Mouse (Mus musculus) gastrocnemius, adult 18-20 months (tissue): ENCODE data around the gene Pard3. TPM values are rescaled to one million over a fixed set of nuclear protein-coding genes. Genes with fewer than 3 reads are reported as not detected.

Source experiments
- DNase-seq: peaks from one replicate; pipeline ENCODE4 v3.0.0; 2021; ENCODE audit warnings: low spot score
- total RNA-seq, 2 experiments: library from RNA; stranded (reverse); gene quantifications; 2 replicates each; pipeline ENCODE4 v1.2.3; 2021

The Pard3 gene
- total RNA-seq, 2 experiments from 2014 or later = 27.7 to 28.5 TPM

DNA sequence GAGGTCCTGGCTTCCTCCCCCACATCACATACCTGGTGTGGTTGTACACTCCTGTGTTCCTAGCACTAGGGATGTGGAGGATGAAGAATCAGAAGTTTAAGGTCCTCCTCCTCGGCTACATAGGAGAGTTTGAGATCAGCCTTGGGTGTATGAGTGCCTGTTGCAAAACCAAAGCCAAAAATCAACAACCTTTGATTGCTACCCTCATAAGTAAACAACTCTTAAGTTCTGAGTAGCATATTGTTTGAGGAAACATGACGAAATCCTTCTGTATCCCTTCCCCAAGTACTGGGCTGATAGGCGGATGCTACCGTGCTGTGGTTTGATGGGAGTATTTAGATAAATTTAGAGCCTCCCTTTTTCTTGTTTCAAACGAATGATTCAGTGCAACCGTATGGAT lies 20.9 kb downstream of the Pard3 start:
- DNase-seq = no peak

DNA sequence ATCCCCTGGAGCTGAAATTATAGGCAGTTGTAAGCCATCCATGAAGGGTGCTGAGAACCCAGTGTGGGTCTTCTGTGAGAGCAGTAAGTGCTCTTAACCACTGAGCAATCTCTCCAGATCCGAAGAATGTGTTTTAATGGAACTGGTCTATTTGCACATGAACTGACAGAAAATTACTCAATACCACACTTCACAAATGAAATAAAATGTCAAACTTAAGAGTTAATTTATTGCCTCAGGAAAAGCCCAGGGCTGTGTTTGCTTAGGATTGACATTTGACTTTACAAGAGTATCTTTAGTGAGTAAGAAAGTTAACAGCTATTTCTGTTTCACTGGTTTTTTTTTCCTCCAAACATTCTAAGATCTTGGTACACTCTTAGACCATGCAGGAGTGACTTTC lies 23.7 kb downstream of the Pard3 start:
- DNase-seq = no peak

GRCm38 (mm10) chr8:127088372-127088771 lies 24.7 kb downstream of the Pard3 start:
- DNase-seq = no peak

DNA sequence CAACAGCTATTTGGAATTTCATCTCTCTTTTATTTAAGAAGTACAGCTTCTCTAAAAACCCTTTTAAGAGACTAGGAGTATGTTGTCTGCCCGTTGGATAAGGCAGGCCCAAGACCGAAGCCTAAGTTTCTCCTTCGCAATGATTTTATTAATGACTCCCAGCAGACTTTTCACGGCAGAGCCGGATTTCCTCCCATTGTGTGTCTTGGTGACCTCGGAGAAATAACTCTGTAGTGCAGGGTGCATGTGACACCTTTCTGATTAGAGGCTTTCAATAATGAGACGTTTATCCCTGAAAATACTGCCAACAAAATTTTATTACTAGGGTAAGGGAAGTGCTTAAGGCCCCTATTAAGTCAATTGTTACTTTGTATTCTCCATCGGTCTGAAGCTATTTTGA lies 25.3 kb downstream of the Pard3 start:
- no peak for DNase-seq

- no peak for DNase-seq
Observed at GRCm38 (mm10) chr8:127090435-127090834, 26.7 kb downstream of the Pard3 start.

DNA sequence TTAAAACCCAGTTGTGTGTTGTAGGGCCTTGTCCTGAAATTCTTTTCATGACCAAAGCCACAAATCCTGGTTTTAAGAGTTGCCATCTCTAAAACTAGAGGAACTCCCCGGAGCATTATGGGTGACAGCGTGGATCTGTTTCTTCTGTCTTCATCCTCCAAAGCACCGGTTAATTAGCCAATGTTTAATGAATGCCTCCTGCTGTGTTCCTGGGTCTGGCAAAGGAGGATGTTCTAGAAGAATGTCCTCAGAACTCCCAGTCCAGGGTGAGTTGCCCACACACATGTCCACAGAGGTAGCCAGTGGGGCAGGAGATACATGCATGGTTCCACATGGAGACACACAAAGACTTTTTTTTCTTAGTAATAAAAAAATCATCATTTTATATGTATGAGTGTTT lies 28.2 kb downstream of the Pard3 start:
- DNase-seq = no peak

DNA sequence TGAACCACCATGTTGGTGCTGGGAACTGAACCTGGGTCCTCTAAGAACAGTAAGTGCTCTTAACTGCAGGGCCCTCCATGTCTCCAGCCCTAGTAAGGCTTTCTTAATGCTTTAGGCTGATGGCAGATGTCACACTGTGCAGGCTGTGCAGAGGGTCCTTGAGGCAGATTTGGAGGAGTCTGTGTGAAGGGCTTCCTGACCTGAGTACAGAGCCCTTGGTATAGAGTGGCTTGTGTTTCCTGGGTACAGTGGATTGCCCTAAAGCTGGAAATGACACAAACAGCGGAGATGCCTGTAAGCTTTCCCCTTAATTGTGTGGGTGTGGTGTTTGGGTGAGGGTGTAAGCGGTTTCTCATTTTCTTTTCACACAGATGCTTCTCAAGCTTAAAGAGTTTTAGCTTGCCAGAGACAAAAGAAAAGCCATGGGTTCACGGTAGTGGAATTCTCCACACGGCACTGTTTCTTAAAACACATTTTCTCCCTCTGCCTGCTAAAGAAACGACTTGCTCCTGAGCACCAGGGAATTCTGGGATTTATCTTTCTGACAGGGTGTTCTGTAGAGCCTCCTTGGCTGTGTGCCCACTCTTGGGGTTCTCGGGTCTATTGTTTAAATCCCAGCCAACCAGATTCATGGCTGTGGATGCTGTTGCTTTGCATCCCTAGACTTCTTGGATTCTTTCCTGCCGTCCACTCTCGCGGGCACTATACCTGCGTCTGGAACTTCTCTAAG lies 28.9 kb downstream of the Pard3 start:
- DNase-seq = no peak

- no peak for DNase-seq
Observed at GRCm38 (mm10) chr8:127093113-127093426, 29.4 kb downstream of the Pard3 start.

GRCm38 (mm10) chr8:127095763-127096162 lies 32.1 kb downstream of the Pard3 start:
- no peak for DNase-seq

- DNase-seq = no peak
Observed at GRCm38 (mm10) chr8:127099439-127100090, 35.9 kb downstream of the Pard3 start.

DNA sequence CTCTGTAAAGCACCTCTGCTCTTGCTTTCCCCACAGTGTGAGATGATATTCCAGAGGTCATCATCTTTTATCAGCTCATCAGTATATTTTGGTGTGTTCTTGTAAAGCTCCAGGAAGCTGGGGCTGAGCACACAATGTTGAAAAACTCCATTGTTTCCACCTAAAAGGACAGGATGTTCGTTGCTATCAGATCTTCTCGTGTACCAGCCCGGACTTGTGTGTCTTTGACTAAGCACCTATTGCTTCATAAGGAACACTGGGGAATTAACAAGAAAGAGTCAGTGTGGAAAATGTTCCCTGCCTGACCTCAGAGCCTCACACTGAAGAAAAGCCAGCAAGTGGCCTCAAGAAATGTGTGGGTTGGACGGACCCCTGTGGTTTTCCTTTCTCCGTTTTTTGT lies 39.6 kb downstream of the Pard3 start:
- no peak for DNase-seq

DNA sequence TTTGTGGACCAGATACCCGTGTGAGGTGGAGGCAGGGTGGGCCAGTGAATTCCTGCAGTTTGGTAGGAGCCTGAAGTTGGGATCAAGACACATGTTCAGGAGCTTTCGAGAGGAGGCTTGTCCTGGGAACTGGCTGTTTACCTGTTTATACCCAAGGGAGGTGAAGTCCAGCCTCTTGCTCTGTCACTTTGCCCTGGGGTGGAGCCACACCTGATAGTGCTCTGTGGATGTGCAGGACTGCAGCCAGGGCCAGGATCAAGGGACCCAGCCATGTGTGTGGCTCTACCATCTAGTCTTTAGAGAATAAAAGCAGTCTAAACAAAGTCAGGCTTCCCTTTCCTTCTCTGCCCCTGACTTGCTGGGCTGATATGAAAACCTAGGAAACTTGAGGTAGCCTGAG lies 40.9 kb downstream of the Pard3 start:
- no peak for DNase-seq

DNA sequence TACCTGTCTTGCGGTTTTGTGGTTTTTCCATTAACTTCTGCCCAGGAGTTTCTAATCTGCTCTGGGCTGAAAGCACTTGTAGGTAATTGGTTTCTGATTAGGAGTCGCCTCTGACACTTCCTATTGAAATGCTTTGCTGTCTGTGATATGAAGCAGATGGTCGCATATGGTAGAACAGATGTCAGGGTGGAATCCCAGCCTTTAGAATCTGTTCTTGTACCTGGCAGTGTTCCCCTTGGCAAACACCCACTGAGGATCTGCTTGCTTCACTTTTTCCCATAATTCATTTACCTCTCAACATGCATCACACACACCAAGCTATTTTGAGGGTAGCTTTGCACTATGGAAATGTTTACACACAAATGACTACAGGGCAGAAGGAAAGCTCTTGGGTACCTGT lies 44.2 kb downstream of the Pard3 start:
- peak; percentile 34 for DNase-seq

GRCm38 (mm10) chr8:127113209-127113608 lies 49.5 kb downstream of the Pard3 start:
- no peak for DNase-seq

DNA sequence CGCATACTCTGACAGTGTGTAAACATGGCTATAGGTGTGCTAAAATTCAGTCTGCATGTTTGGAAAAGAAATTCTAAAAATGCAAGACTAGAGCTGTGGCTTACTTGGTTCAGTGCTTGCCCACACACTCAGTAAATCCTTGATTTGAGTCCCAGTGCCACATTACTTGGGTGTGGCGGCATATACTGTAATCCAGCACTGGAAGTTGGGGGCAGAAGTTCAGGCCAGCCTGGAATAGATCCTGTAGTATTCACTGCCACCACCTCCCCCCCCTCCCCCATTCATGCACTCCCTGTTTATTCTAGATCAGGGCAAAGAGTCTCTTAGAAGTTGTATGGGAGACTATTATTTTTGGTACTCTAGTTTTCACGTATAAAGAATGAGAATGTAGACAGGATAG lies 52.1 kb downstream of the Pard3 start:
- no peak for DNase-seq

DNA sequence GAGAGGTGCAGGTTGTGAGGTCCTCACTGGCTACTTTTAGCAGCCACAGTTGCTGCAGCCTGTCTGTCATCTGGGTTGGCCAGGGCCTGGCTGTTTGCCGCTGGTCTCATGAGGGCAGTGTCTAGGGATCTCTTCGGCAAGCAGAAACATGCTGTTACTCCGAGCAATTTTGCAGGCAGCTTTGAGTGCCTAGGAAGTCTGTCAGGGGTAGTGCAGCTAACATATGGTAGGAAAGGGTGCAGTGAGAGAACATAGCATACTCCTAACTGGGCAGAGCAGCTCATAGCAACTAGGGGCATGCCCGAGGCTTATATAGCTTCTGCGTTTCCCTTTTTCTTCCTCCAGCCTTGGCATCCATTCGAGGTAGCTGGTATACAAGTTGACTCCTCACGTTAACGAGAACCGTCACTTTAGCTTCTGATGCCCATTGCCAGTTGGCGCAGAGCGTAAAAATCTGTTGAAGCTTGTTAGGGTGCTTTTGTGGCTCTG lies 54.7 kb downstream of the Pard3 start:
- peak; percentile 71 for DNase-seq

- DNase-seq = no peak
Observed at GRCm38 (mm10) chr8:127123391-127123790, 59.7 kb downstream of the Pard3 start.

DNA sequence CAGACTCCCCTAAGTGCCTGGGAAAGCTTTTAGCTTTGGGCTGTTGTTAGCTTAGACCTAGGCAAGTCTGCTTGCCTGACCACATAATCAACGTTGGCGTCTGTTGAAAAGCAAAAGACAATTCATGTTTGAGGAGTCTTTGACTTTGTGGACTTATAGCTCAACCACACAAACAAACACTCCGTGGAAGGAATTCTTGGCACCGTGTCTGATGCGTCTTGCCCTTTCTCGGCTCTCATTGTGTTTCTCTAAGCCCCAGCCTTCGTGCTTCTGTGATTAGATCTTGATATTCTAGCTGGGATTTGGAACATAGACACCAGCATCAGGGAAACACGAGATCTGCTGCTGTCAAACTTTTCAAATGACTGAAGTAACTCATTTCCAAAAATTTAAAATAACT lies 61.1 kb downstream of the Pard3 start:
- DNase-seq = no peak

GRCm38 (mm10) chr8:127125686-127126683 lies 62.3 kb downstream of the Pard3 start:
- no peak for DNase-seq

DNA sequence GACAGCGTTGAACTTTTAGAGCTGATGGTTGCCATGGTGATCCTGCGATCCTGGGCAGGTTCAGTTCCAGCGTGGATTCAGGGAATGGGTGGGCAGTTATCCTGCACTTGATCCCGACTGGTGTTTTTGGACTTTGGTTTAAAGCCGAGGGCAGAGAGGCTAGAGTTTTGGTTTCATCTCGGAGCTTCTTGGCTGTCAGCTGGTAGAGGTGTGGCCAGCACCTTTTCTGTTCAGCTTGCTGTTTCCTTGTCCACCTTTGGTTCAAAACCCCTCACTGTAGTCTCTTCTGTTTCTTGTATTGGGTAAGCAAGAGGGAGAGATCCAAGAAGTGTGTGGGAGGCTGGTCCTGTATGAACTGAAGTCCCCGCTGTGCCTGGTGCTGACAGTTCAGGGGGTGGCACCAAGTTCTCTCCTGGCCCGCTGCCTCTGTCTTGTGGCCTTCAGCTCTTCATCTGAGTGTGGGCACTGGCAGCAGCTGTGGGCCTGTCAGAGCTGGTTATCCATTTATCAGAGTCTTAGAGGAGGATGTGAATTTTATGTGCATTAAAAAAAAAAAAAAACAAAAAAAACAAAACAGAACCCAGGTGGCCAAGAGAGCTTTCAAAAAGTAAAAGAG lies 65.2 kb downstream of the Pard3 start:
- DNase-seq = peak; percentile 23

- DNase-seq = no peak
Observed at GRCm38 (mm10) chr8:127134327-127134726, 70.6 kb downstream of the Pard3 start.

GRCm38 (mm10) chr8:127136201-127136600 lies 72.5 kb downstream of the Pard3 start:
- no peak for DNase-seq
